Mouse (Mus musculus): ENCODE measurements around the gene Enpp1. TPM values are rescaled to one million over a fixed set of nuclear protein-coding genes. Genes with fewer than 3 reads are reported as not detected.

Enpp1 gene
- polyA plus RNA-seq, 1 experiment: 0.33 TPM

GRCm38 (mm10) chr10:24642796-24643580 lies 69.0 kb downstream of the Enpp1 start:
- TF ChIP-seq CTCF (IDR thresholded peaks at IDR 0.05; ENCODE audit: control insufficient read depth, insufficient read depth, insufficient replicate concordance, low read depth, low read length): no peak
- TF ChIP-seq POLR2A (IDR thresholded peaks at IDR 0.05; ENCODE audit: control insufficient read depth, low read depth, low read length): no peak
- no peak overlapping the region for H3K27ac ChIP-seq (ENCODE audit: control insufficient read depth, insufficient read depth, low read depth, low read length)
- no peaks in the 10 kb centered on the region for H3K4me1 ChIP-seq (ENCODE audit: control insufficient read depth, insufficient read depth, low read length)
- H3K36me3 ChIP-seq (ENCODE audit: control insufficient read depth, insufficient read depth, low read length): no peaks in the 10 kb centered on the region
- no peak overlapping the region for H3K4me3 ChIP-seq (ENCODE audit: control insufficient read depth, low read depth, low read length)
- no peaks in the 10 kb centered on the region for H3K27me3 ChIP-seq (ENCODE audit: control insufficient read depth, insufficient read depth, low read length)

- H3K4me3 ChIP-seq (ENCODE audit: control insufficient read depth, low read depth, low read length): no peak overlapping the region
- H3K4me1 ChIP-seq (ENCODE audit: control insufficient read depth, insufficient read depth, low read length): no peaks in the 10 kb centered on the region
- no peak overlapping the region for H3K27ac ChIP-seq (ENCODE audit: control insufficient read depth, insufficient read depth, low read depth, low read length)
- H3K27me3 ChIP-seq (ENCODE audit: control insufficient read depth, insufficient read depth, low read length): no peaks in the 10 kb centered on the region
- no peaks in the 10 kb centered on the region for H3K36me3 ChIP-seq (ENCODE audit: control insufficient read depth, insufficient read depth, low read length)
- no peak for TF ChIP-seq POLR2A (IDR thresholded peaks at IDR 0.05; ENCODE audit: control insufficient read depth, low read depth, low read length)
- TF ChIP-seq CTCF (IDR thresholded peaks at IDR 0.05; ENCODE audit: control insufficient read depth, insufficient read depth, insufficient replicate concordance, low read depth, low read length): no peak
Measured at GRCm38 (mm10) chr10:24641416-24642140, 70.4 kb downstream of the Enpp1 start.

- no peak overlapping the region for H3K4me3 ChIP-seq (ENCODE audit: control insufficient read depth, low read depth, low read length)
- no peak for TF ChIP-seq POLR2A (IDR thresholded peaks at IDR 0.05; ENCODE audit: control insufficient read depth, low read depth, low read length)
- no peak for TF ChIP-seq CTCF (IDR thresholded peaks at IDR 0.05; ENCODE audit: control insufficient read depth, insufficient read depth, insufficient replicate concordance, low read depth, low read length)
- peaks cover 3% of the 10 kb centered on the region; the same call in 1 of the 2 replicates for H3K4me1 ChIP-seq (ENCODE audit: control insufficient read depth, insufficient read depth, low read length)
- no peaks in the 10 kb centered on the region for H3K27me3 ChIP-seq (ENCODE audit: control insufficient read depth, insufficient read depth, low read length)
- H3K36me3 ChIP-seq (ENCODE audit: control insufficient read depth, insufficient read depth, low read length): no peaks in the 10 kb centered on the region
- H3K27ac ChIP-seq (ENCODE audit: control insufficient read depth, insufficient read depth, low read depth, low read length): no peak overlapping the region
Measured at GRCm38 (mm10) chr10:24640186-24640875, 71.6 kb downstream of the Enpp1 start.

- Histone ChIP-seq H3K4me1 (ENCODE audit: control insufficient read depth, insufficient read depth, low read length) (peaks cover 3% of the 10 kb centered on the region; the same call in 1 of the 2 replicates), H3K27ac (ENCODE audit: control insufficient read depth, insufficient read depth, low read depth, low read length) (no peak overlapping the region)
Measured at GRCm38 (mm10) chr10:24639596-24639995, 72.4 kb downstream of the Enpp1 start.

GRCm38 (mm10) chr10:24638306-24639070 lies 73.5 kb downstream of the Enpp1 start:
- no peak overlapping the region for H3K4me3 ChIP-seq (ENCODE audit: control insufficient read depth, low read depth, low read length)
- no peak overlapping the region for H3K27ac ChIP-seq (ENCODE audit: control insufficient read depth, insufficient read depth, low read depth, low read length)
- H3K27me3 ChIP-seq (ENCODE audit: control insufficient read depth, insufficient read depth, low read length): no peaks in the 10 kb centered on the region
- H3K36me3 ChIP-seq (ENCODE audit: control insufficient read depth, insufficient read depth, low read length): no peaks in the 10 kb centered on the region
- TF ChIP-seq CTCF (IDR thresholded peaks at IDR 0.05; ENCODE audit: control insufficient read depth, insufficient read depth, insufficient replicate concordance, low read depth, low read length) (no peak), POLR2A (IDR thresholded peaks at IDR 0.05; ENCODE audit: control insufficient read depth, low read depth, low read length) (no peak)
- peaks cover 3% of the 10 kb centered on the region; the same call in 1 of the 2 replicates for H3K4me1 ChIP-seq (ENCODE audit: control insufficient read depth, insufficient read depth, low read length)

More at GRCm38 (mm10) chr10:24639596-24639995, 72.4 kb downstream of the Enpp1 start:
- TF ChIP-seq POLR2A (IDR thresholded peaks at IDR 0.05; ENCODE audit: control insufficient read depth, low read depth, low read length) (no peak), CTCF (IDR thresholded peaks at IDR 0.05; ENCODE audit: control insufficient read depth, insufficient read depth, insufficient replicate concordance, low read depth, low read length) (no peak)
- Histone ChIP-seq H3K36me3 (ENCODE audit: control insufficient read depth, insufficient read depth, low read length) (no peaks in the 10 kb centered on the region), H3K27me3 (ENCODE audit: control insufficient read depth, insufficient read depth, low read length) (no peaks in the 10 kb centered on the region), H3K4me3 (ENCODE audit: control insufficient read depth, low read depth, low read length) (no peak overlapping the region)

- no peak for TF ChIP-seq CTCF (IDR thresholded peaks at IDR 0.05; ENCODE audit: control insufficient read depth, insufficient read depth, insufficient replicate concordance, low read depth, low read length)
- H3K36me3 ChIP-seq (ENCODE audit: control insufficient read depth, insufficient read depth, low read length): no peaks in the 10 kb centered on the region
- H3K27me3 ChIP-seq (ENCODE audit: control insufficient read depth, insufficient read depth, low read length): no peaks in the 10 kb centered on the region
- peaks cover 3% of the 10 kb centered on the region; the same call in 1 of the 2 replicates for H3K4me1 ChIP-seq (ENCODE audit: control insufficient read depth, insufficient read depth, low read length)
- no peak overlapping the region for H3K4me3 ChIP-seq (ENCODE audit: control insufficient read depth, low read depth, low read length)
- H3K27ac ChIP-seq (ENCODE audit: control insufficient read depth, insufficient read depth, low read depth, low read length): no peak overlapping the region
Measured at GRCm38 (mm10) chr10:24636986-24637385, 75.0 kb downstream of the Enpp1 start.
